8 mouse cellular contexts compared by ENCODE assay signal in genomic region chr7:44428171-44428950, GRCm38 (mm10). TPM values are rescaled to one million over a fixed set of nuclear protein-coding genes. Genes with fewer than 3 reads are reported as not detected.
DNase-seq lines count a peak whose midpoint lies in the region; ATAC-seq and TF ChIP-seq lines count a peak whose summit lies in the region.

No protein-coding gene starts in this region.

- TF ChIP-seq EP300 in stomach, postnatal 0 days (optimal IDR thresholded peaks at IDR 0.05): no peak

- no peak for TF ChIP-seq POLR2A in cerebellum, adult 2 months (IDR thresholded peaks at IDR 0.05; ENCODE audit: borderline replicate concordance, insufficient read depth, low read length)

- no peaks in the 10 kb centered on the region for H3K9me3 ChIP-seq in kidney, embryonic 15.5 days (replicated peaks)
- no peaks in the 10 kb centered on the region for H3K9me3 ChIP-seq in forebrain, embryonic 13.5 days (replicated peaks)
- no peaks in the 10 kb centered on the region for H3K9me3 ChIP-seq in liver, embryonic 13.5 days (replicated peaks)
- H3K9me3 ChIP-seq in stomach, postnatal 0 days (ENCODE audit: control insufficient read depth, low read length): no peaks in the 10 kb centered on the region

- no peak overlapping the region for H3K27ac ChIP-seq in kidney, embryonic 15.5 days
- peak overlapping the region; percentile 76 for H3K27ac ChIP-seq in cerebellum, adult 2 months (ENCODE audit: insufficient read depth, low read length)
- H3K27ac ChIP-seq in forebrain, embryonic 13.5 days: peak overlapping the region; percentile 99
- no peak overlapping the region for H3K27ac ChIP-seq in liver, embryonic 13.5 days
- no peak overlapping the region for H3K27ac ChIP-seq in stomach, postnatal 0 days (replicated peaks)

- H3K36me3 ChIP-seq in kidney, embryonic 15.5 days: no peaks in the 10 kb centered on the region
- H3K36me3 ChIP-seq in forebrain, embryonic 13.5 days (ENCODE audit: poor library complexity, severe bottlenecking): no peaks in the 10 kb centered on the region
- no peaks in the 10 kb centered on the region for H3K36me3 ChIP-seq in liver, embryonic 13.5 days
- no peaks in the 10 kb centered on the region for H3K36me3 ChIP-seq in stomach, postnatal 0 days (ENCODE audit: control insufficient read depth, insufficient read depth, low read length)

- peak overlapping the region; percentile 50 for H3K4me3 ChIP-seq in kidney, embryonic 15.5 days (replicated peaks)
- peak overlapping the region; percentile 77 for H3K4me3 ChIP-seq in cerebellum, adult 2 months (replicated peaks; ENCODE audit: insufficient read depth, low read depth, low read length)
- H3K4me3 ChIP-seq in forebrain, embryonic 13.5 days: peak overlapping the region; percentile 82
- H3K4me3 ChIP-seq in liver, embryonic 13.5 days (replicated peaks): 0 out of 2 replicates have a peak overlapping the region, but pooled peaks have one; percentile 30
- no peak overlapping the region; the same call in 1 of the 2 replicates for H3K4me3 ChIP-seq in stomach, postnatal 0 days (ENCODE audit: low read depth, low read length)

- peaks cover 69% of the 10 kb centered on the region for H3K27me3 ChIP-seq in kidney, embryonic 15.5 days
- no peaks in the 10 kb centered on the region for H3K27me3 ChIP-seq in cerebellum, adult 2 months (ENCODE audit: control insufficient read depth, insufficient read depth, low read length)
- H3K27me3 ChIP-seq in forebrain, embryonic 13.5 days: no peaks in the 10 kb centered on the region; the same call in 1 of the 2 replicates
- peaks cover 76% of the 10 kb centered on the region for H3K27me3 ChIP-seq in liver, embryonic 13.5 days
- H3K27me3 ChIP-seq in stomach, postnatal 0 days (ENCODE audit: control insufficient read depth, insufficient read depth, low read length): peaks cover 8% of the 10 kb centered on the region; the same call in 1 of the 2 replicates

- WGBS in kidney, embryonic 15.5 days: 2% methylated on average over 17 of the region's 38 CpGs
- whole genome bisulfite sequencing in cerebellum, adult 2 months: under 1% methylated on average over 16 of the region's 38 CpGs
- WGBS in forebrain, embryonic 13.5 days: under 1% methylated on average over 18 of the region's 38 CpGs
- 4% methylated on average over 17 of the region's 38 CpGs for WGBS in liver, embryonic 13.5 days (ENCODE audit: insufficient replicate concordance)
- WGBS in stomach, postnatal 0 days: 3% methylated on average over 17 of the region's 38 CpGs

- ATAC-seq in kidney, embryonic 15.5 days (replicated peaks; ENCODE audit: low FRiP score): no peak
- peak; percentile 28 for ATAC-seq in forebrain, embryonic 13.5 days
- ATAC-seq in liver, embryonic 13.5 days (ENCODE audit: low read depth): no peak
- ATAC-seq in stomach, postnatal 0 days (ENCODE audit: low FRiP score, low TSS enrichment): no peak

- H3K4me2 ChIP-seq in kidney, embryonic 15.5 days: peak overlapping the region; percentile 79
- peak overlapping the region; percentile 95 for H3K4me2 ChIP-seq in forebrain, embryonic 13.5 days
- peak overlapping the region; percentile 49; the same call in 1 of the 2 replicates for H3K4me2 ChIP-seq in liver, embryonic 13.5 days
- H3K4me2 ChIP-seq in stomach, postnatal 0 days (replicated peaks; ENCODE audit: low read depth): peak overlapping the region; percentile 57; the same call in 1 of the 2 replicates

- TF ChIP-seq CTCF in cerebellum, adult 2 months (IDR thresholded peaks at IDR 0.05; ENCODE audit: borderline replicate concordance, insufficient read depth, low read depth, low read length): no peak
- no peak for TF ChIP-seq CTCF in stomach, postnatal 0 days (IDR thresholded peaks at IDR 0.05; ENCODE audit: low read depth)

- DNase-seq in kidney, postnatal 10 days: no peak
- peak; percentile 60 to 65 for DNase-seq in cerebellum, adult 2 months
- DNase-seq in liver, embryonic 13.5 days: no peak
- DNase-seq in stomach, postnatal 0 days (ENCODE audit: low spot score): no peak
- DNase-seq in kidney, adult 18-20 months: no peak
- no peak for DNase-seq in adrenal gland, postnatal 36 days

- H3K4me1 ChIP-seq in kidney, embryonic 15.5 days: peaks cover 21% of the 10 kb centered on the region
- peaks cover 17% of the 10 kb centered on the region for H3K4me1 ChIP-seq in cerebellum, adult 2 months (ENCODE audit: control insufficient read depth, insufficient read depth, low read length)
- H3K4me1 ChIP-seq in forebrain, embryonic 13.5 days: peaks cover 55% of the 10 kb centered on the region
- H3K4me1 ChIP-seq in liver, embryonic 13.5 days (replicated peaks): peaks cover 5% of the 10 kb centered on the region
- no peaks in the 10 kb centered on the region for H3K4me1 ChIP-seq in stomach, postnatal 0 days (replicated peaks; ENCODE audit: control insufficient read depth, insufficient read depth)

- H3K9ac ChIP-seq in kidney, embryonic 15.5 days: peak overlapping the region; percentile 37; the same call in 1 of the 2 replicates
- peak overlapping the region; percentile 97 for H3K9ac ChIP-seq in forebrain, embryonic 13.5 days
- H3K9ac ChIP-seq in liver, embryonic 13.5 days: no peak overlapping the region
- peak overlapping the region; percentile 41; the same call in 1 of the 2 replicates for H3K9ac ChIP-seq in stomach, postnatal 0 days (ENCODE audit: low read length)

RNA-seq across cellular contexts. Expression of gene Lrrc4b, which starts 0.5 kb away (rescaled TPM):
- polyA plus RNA-seq in kidney, embryonic 15.5 days (2015; fragmentation: Nextera tagmentation; extraction: Ambion mirVana): 0.36 and 0.44 TPM in 2 replicates
- polyA plus RNA-seq in cerebellum, adult 2 months (2012; rRNA removed): 190 and 214 TPM in 2 replicates
- polyA plus RNA-seq in forebrain, embryonic 13.5 days (2015; fragmentation: Nextera tagmentation; extraction: Ambion mirVana): 11.6 and 12.6 TPM in 2 replicates
- not detected in 2 replicates for polyA plus RNA-seq in liver, embryonic 13.5 days (2015; fragmentation: Nextera tagmentation; extraction: Ambion mirVana)
- 0.36 and 0.52 TPM in 2 replicates for polyA plus RNA-seq in stomach, postnatal 0 days (2015; fragmentation: Nextera tagmentation; extraction: Ambion mirVana)
- 1 to 10 TPM; 3.9 to 4.9 TPM for total RNA-seq in adrenal gland, postnatal 36 days (2021)

RNA-seq across cellular contexts. Expression of gene Aspdh, which starts 36.8 kb away (rescaled TPM):
- polyA plus RNA-seq in kidney, embryonic 15.5 days (2015; fragmentation: Nextera tagmentation; extraction: Ambion mirVana): 3.2 and 3.9 TPM in 2 replicates
- polyA plus RNA-seq in cerebellum, adult 2 months (2012; rRNA removed): 9.3 and 10.2 TPM in 2 replicates
- polyA plus RNA-seq in forebrain, embryonic 13.5 days (2015; fragmentation: Nextera tagmentation; extraction: Ambion mirVana): 3.8 and 4.0 TPM in 2 replicates
- 6.0 and 6.9 TPM in 2 replicates for polyA plus RNA-seq in liver, embryonic 13.5 days (2015; fragmentation: Nextera tagmentation; extraction: Ambion mirVana)
- polyA plus RNA-seq in stomach, postnatal 0 days (2015; fragmentation: Nextera tagmentation; extraction: Ambion mirVana): 0.12 and 0.21 TPM in 2 replicates
- under 1 TPM in 1 of 2 experiments, not detected in 1; 0.63 TPM for total RNA-seq in adrenal gland, postnatal 36 days (2021)

RNA-seq across cellular contexts. Expression of gene Josd2, which starts 39.4 kb away (rescaled TPM):
- polyA plus RNA-seq in kidney, embryonic 15.5 days (2015; fragmentation: Nextera tagmentation; extraction: Ambion mirVana): 72.5 and 78.9 TPM in 2 replicates
- polyA plus RNA-seq in cerebellum, adult 2 months (2012; rRNA removed): 273 and 294 TPM in 2 replicates
- 49.0 and 56.1 TPM in 2 replicates for polyA plus RNA-seq in forebrain, embryonic 13.5 days (2015; fragmentation: Nextera tagmentation; extraction: Ambion mirVana)
- 170 and 176 TPM in 2 replicates for polyA plus RNA-seq in liver, embryonic 13.5 days (2015; fragmentation: Nextera tagmentation; extraction: Ambion mirVana)
- 32.8 and 33.7 TPM in 2 replicates for polyA plus RNA-seq in stomach, postnatal 0 days (2015; fragmentation: Nextera tagmentation; extraction: Ambion mirVana)
- total RNA-seq in adrenal gland, postnatal 36 days (2021): 10 to 100 TPM; 53.9 to 61.0 TPM

RNA-seq across cellular contexts. Expression of gene 1700008O03Rik, which starts 42.7 kb away (rescaled TPM):
- 1.1 TPM in 2 replicates for polyA plus RNA-seq in kidney, embryonic 15.5 days (2015; fragmentation: Nextera tagmentation; extraction: Ambion mirVana)
- polyA plus RNA-seq in cerebellum, adult 2 months (2012; rRNA removed): 3.1 and 3.8 TPM in 2 replicates
- polyA plus RNA-seq in forebrain, embryonic 13.5 days (2015; fragmentation: Nextera tagmentation; extraction: Ambion mirVana): 0.59 and 1.1 TPM in 2 replicates
- 0.18 TPM in 1 of 2 replicates, not detected in the other for polyA plus RNA-seq in liver, embryonic 13.5 days (2015; fragmentation: Nextera tagmentation; extraction: Ambion mirVana)
- polyA plus RNA-seq in stomach, postnatal 0 days (2015; fragmentation: Nextera tagmentation; extraction: Ambion mirVana): 0.68 and 0.75 TPM in 2 replicates
- under 1 TPM; 0.63 to 0.99 TPM for total RNA-seq in adrenal gland, postnatal 36 days (2021)

RNA-seq across cellular contexts. Expression of gene Syt3, which starts 44.5 kb away (rescaled TPM):
- polyA plus RNA-seq in kidney, embryonic 15.5 days (2015; fragmentation: Nextera tagmentation; extraction: Ambion mirVana): 2.4 and 2.5 TPM in 2 replicates
- 125 and 130 TPM in 2 replicates for polyA plus RNA-seq in cerebellum, adult 2 months (2012; rRNA removed)
- 10.1 and 10.6 TPM in 2 replicates for polyA plus RNA-seq in forebrain, embryonic 13.5 days (2015; fragmentation: Nextera tagmentation; extraction: Ambion mirVana)
- polyA plus RNA-seq in liver, embryonic 13.5 days (2015; fragmentation: Nextera tagmentation; extraction: Ambion mirVana): 0.03 and 0.09 TPM in 2 replicates
- polyA plus RNA-seq in stomach, postnatal 0 days (2015; fragmentation: Nextera tagmentation; extraction: Ambion mirVana): 1.2 and 1.4 TPM in 2 replicates
- total RNA-seq in adrenal gland, postnatal 36 days (2021): 1 to 10 TPM; 3.0 to 4.7 TPM

Comparison
In these comparisons a context has a peak if more than half of its experiments do, and no peak if none do; other contexts are left out.
1. H3K27ac ChIP-seq: peak in cerebellum, adult 2 months (single experiment) and forebrain, embryonic 13.5 days (single experiment); none in kidney, embryonic 15.5 days (single experiment), liver, embryonic 13.5 days (single experiment) and stomach, postnatal 0 days (single experiment).
2. DNase-seq: peak in cerebellum, adult 2 months (2 of 2); none in kidney, postnatal 10 days (single experiment), liver, embryonic 13.5 days (single experiment), stomach, postnatal 0 days (single experiment), kidney, adult 18-20 months (single experiment) and adrenal gland, postnatal 36 days (0 of 2).
3. RNA of gene Lrrc4b, which starts 0.5 kb away (polyA plus RNA-seq): 190 to 214 TPM in cerebellum, adult 2 months; 11.6 to 12.6 TPM in forebrain, embryonic 13.5 days, 0.36 to 0.44 TPM in kidney, embryonic 15.5 days, 0.36 to 0.52 TPM in stomach, postnatal 0 days and not detected in liver, embryonic 13.5 days; every median in the first group is over 10 times any median in the second.
4. Peak in every context shown above with its lines, with median percentiles within 50 percentile points of each other: H3K4me2 ChIP-seq.